Comparison of ENCODE assay signal across 8 mouse cellular contexts in the genomic region with DNA sequence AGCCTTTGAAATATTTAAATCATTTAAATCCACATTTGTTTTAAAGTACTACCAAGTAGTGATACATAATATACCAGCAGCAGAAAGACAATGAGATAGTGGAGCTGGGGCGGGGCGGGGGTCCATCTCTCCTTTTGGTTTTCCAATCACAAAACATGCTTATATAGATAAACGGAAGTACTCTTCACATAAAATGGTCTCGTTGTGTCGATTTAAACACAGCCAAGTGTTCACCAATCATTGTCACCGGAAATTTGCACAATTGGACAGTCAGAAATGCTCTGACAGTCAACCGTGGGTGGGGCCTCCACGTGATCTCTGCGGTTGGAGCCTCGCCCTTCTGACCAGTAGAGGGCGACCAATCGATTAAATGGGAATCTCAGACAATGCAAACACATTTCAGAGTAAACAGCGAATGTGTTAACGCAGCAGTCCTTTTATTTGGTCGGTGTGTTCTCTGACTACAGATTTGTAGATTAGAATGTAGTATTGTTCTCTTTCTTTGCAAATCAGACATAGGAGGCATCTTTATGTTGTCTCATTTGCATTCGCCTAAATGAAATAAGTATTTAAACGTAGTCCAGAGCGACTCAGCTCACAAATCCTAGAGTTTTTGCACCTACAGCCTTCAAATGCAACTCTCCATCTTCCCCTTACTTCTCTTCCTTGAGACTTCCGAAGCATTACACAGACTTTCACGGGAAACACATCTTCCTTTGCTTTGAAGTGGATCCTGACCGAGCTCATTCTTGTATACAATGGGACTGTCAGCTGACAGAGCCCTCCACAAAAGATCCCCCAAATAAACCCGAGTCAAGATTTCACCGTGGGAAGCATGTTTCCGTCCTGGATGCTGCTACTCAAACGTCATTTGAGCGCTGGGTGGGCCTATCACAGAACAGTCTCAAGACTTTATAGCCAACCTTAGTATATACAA. TPM values are rescaled to one million over a fixed set of nuclear protein-coding genes. Genes with fewer than 3 reads are reported as not detected.
DNase-seq lines count a peak whose midpoint lies in the region; ATAC-seq lines count a peak whose summit lies in the region.

No protein-coding gene starts in this region.

- peak overlapping the region; percentile 100 for H3K27ac ChIP-seq in hindbrain, embryonic 14.5 days

- DNase-seq in R1 (ENCODE audit: low read depth, low spot score): peak; percentile 90
- peak; percentile 92 to 94 for DNase-seq in cerebellum, postnatal 25 days
- peak; percentile 72 to 84 for DNase-seq in frontal cortex, postnatal 25 days (ENCODE audit: low spot score in 2 of 2)
- peak; percentile 94 for DNase-seq in hindbrain, embryonic 14.5 days (ENCODE audit: low spot score)
- peak; percentile 86 to 89 for DNase-seq in layer of hippocampus, postnatal 36 days
- DNase-seq in lung, postnatal 36 days: peak; percentile 96
- peak; percentile 94 for DNase-seq in retina, postnatal 1 day
- DNase-seq in urinary bladder, adult 18-20 months (ENCODE audit: low spot score in 2 of 2): peak; percentile 64 to 75

- H3K4me1 ChIP-seq in hindbrain, embryonic 14.5 days (replicated peaks; ENCODE audit: control insufficient read depth, insufficient read depth, low read length): peaks cover 30% of the 10 kb centered on the region

- peak; percentile 82 for ATAC-seq in hindbrain, embryonic 14.5 days (ENCODE audit: low FRiP score)

- H3K4me3 ChIP-seq in hindbrain, embryonic 14.5 days (replicated peaks; ENCODE audit: low read length): peak overlapping the region; percentile 41

- no peaks in the 10 kb centered on the region for H3K27me3 ChIP-seq in hindbrain, embryonic 14.5 days (ENCODE audit: control insufficient read depth, insufficient read depth, low read length)

- H3K9me3 ChIP-seq in hindbrain, embryonic 14.5 days (ENCODE audit: control insufficient read depth, low read length): no peaks in the 10 kb centered on the region

- peak overlapping the region; percentile 80 for H3K9ac ChIP-seq in hindbrain, embryonic 14.5 days

- no peaks in the 10 kb centered on the region for H3K36me3 ChIP-seq in hindbrain, embryonic 14.5 days (replicated peaks; ENCODE audit: control insufficient read depth, insufficient read depth)

- 6% methylated on average over 26 of the region's 26 CpGs for WGBS in hindbrain, embryonic 14.5 days

- peak overlapping the region; percentile 94 for H3K4me2 ChIP-seq in hindbrain, embryonic 14.5 days (replicated peaks)

RNA-seq across cellular contexts. Expression of a gene that starts 8.3 kb away (rescaled TPM):
- 0.33 and 0.41 TPM in 2 replicates for polyA plus RNA-seq in hindbrain, embryonic 14.5 days (2014; fragmentation: Nextera tagmentation; extraction: Ambion mirVana)
- total RNA-seq in layer of hippocampus, postnatal 36 days (2021): under 1 TPM in 1 of 2 experiments, not detected in 1; 0.28 TPM

RNA-seq across cellular contexts. Expression of a gene that starts 38.1 kb away (rescaled TPM):
- polyA plus RNA-seq in hindbrain, embryonic 14.5 days (2014; fragmentation: Nextera tagmentation; extraction: Ambion mirVana): 8.2 and 8.8 TPM in 2 replicates
- 1 to 10 TPM; 2.8 TPM for total RNA-seq in layer of hippocampus, postnatal 36 days (2021)

RNA-seq across cellular contexts. Expression of a gene that starts 38.2 kb away (rescaled TPM):
- 30.5 and 38.9 TPM in 2 replicates for polyA plus RNA-seq in hindbrain, embryonic 14.5 days (2014; fragmentation: Nextera tagmentation; extraction: Ambion mirVana)
- 10 to 100 TPM; 12.3 to 13.0 TPM for total RNA-seq in layer of hippocampus, postnatal 36 days (2021)

Comparison
In these comparisons a context has a peak if more than half of its experiments do, and no peak if none do; other contexts are left out.
1. Peak in every context shown above with its lines: DNase-seq, ATAC-seq, H3K4me3 ChIP-seq and H3K27ac ChIP-seq.